Mouse (Mus musculus) ES-E14 (cell line): ENCODE results near the gene Gys2. TPM values are rescaled to one million over a fixed set of nuclear protein-coding genes. Genes with fewer than 3 reads are reported as not detected.

ENCODE experiments used
- DNase-seq: peaks from one replicate; pipeline ENCODE4 v3.0.0-alpha.2; 2013; ENCODE audit warnings: low read depth, low spot score
- H3K27ac ChIP-seq: 2 replicates; pipeline ENCODE4 v1.5.1; 2012; ENCODE audit warnings: low read depth, mild to moderate bottlenecking, low read length, moderate library complexity, mixed read lengths; ENCODE audit not compliant: poor library complexity, insufficient read depth, severe bottlenecking
- H3K36me3 ChIP-seq: 2 replicates; pipeline ENCODE4 v1.6.1; 2012; ENCODE audit warnings: mild to moderate bottlenecking, low read length, moderate library complexity, mixed read lengths; ENCODE audit not compliant: control insufficient read depth, poor library complexity, insufficient read depth, severe bottlenecking
- H3K4me1 ChIP-seq, 2 experiments: fragments of 150-350 bp in 1 of 2; sonication (generic) in 1 of 2; 2 replicates each; pipeline ENCODE4 v1.6.1; 2012; ENCODE audit warnings: low read length in 2 of 2, mild to moderate bottlenecking in 1 of 2, mixed read lengths in 1 of 2; ENCODE audit not compliant: control insufficient read depth in 2 of 2, insufficient read depth in 2 of 2, poor library complexity in 1 of 2
- H3K4me3 ChIP-seq, 2 experiments: fragments of 150-350 bp in 1 of 2; sonication (generic) in 1 of 2; 2 replicates each; pipeline ENCODE4 v1.5.1; 2012; ENCODE audit warnings: low read length in 2 of 2, low read depth in 1 of 2, mild to moderate bottlenecking in 1 of 2, mixed read lengths in 1 of 2; ENCODE audit not compliant: insufficient read depth in 1 of 2, poor library complexity in 1 of 2, severe bottlenecking in 1 of 2
- H3K9ac ChIP-seq: 2 replicates; pipeline ENCODE4 v1.6.1; 2012; ENCODE audit warnings: low read depth, mild to moderate bottlenecking, low read length, mixed read lengths; ENCODE audit not compliant: poor library complexity, insufficient read depth, severe bottlenecking
- H3K9me3 ChIP-seq: fragments of 150-350 bp; sonication (generic); 2 replicates; pipeline ENCODE4 v1.6.1; 2012; ENCODE audit warnings: low read depth, mild to moderate bottlenecking, low read length; ENCODE audit not compliant: control insufficient read depth, insufficient read depth
- CHD2 ChIP-seq: IDR thresholded peaks from 2 replicates; pipeline ENCODE4 v1.6.1; 2014; ENCODE audit warnings: mild to moderate bottlenecking, low read depth, low read length, inconsistent platforms
- HCFC1 ChIP-seq: IDR thresholded peaks from 2 replicates; pipeline ENCODE4 v1.6.1; 2012; ENCODE audit warnings: low read length, inconsistent platforms, borderline replicate concordance; ENCODE audit not compliant: insufficient read depth
- MAFK ChIP-seq: IDR thresholded peaks from 2 replicates; pipeline ENCODE4 v1.6.1; 2014; ENCODE audit warnings: mild to moderate bottlenecking, low read depth, low read length, inconsistent platforms; ENCODE audit not compliant: insufficient read depth
- ZC3H11A ChIP-seq: IDR thresholded peaks from 2 replicates; pipeline ENCODE4 v1.6.1; 2012; ENCODE audit warnings: low read depth, mild to moderate bottlenecking, inconsistent platforms, low read length, borderline replicate concordance
- ZNF384 ChIP-seq: IDR thresholded peaks from 2 replicates; pipeline ENCODE4 v1.6.1; 2012; ENCODE audit warnings: low read depth, low read length, inconsistent platforms
- in situ Hi-C, 2 experiments: fragments of 600-800 bp; cut with MboI; formaldehyde crosslinking; loops; one replicate each; pipeline ENCODE4 v1.15.1; 2025; ENCODE audit warnings: low sequenced_read_pairs in 2 of 2, inconsistent platforms in 1 of 2; ENCODE audit not compliant: unreplicated experiment in 2 of 2
- total RNA-seq: library from RNA; depleted of rRNA; stranded (reverse); fragments of 300-350 nt; gene quantifications from 2 replicates; pipeline ENCODE4 v1.2.3, GENCODE M21; 2012

Gys2 gene
- total RNA-seq, 1 experiment, result not detected

DNA sequence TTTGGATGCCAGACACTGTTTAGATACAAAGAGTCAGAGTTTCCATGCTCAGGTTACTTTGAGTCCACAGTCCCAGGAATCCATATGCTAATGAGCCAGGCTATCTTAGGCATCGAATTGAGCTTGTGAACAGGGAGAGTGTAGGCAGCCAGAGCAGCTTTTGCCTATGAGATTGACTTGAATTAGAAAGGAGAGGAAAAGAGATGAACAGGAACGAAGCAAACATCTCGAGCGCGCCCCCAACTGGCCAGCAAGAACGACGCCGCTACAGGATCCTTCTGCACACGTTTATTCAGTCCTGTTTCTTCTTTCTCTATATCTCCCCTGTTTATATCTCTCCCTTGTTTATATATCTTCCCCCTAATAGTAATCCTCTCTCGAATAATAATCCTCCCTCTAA is 42.0 kb upstream of the Gys2 start:
- in situ Hi-C loops, result loop anchor here in 1 of 2 experiments (10.0 kb wide), 1 partner anchor 140 kb away; no protein-coding TSS in a partner anchor
- TF ChIP-seq ZC3H11A, result no peak
- no peak for TF ChIP-seq MAFK
- no peak for TF ChIP-seq ZNF384
- no peak for TF ChIP-seq HCFC1
- no peak for TF ChIP-seq CHD2
- H3K27ac ChIP-seq, result no peak overlapping the region

DNA sequence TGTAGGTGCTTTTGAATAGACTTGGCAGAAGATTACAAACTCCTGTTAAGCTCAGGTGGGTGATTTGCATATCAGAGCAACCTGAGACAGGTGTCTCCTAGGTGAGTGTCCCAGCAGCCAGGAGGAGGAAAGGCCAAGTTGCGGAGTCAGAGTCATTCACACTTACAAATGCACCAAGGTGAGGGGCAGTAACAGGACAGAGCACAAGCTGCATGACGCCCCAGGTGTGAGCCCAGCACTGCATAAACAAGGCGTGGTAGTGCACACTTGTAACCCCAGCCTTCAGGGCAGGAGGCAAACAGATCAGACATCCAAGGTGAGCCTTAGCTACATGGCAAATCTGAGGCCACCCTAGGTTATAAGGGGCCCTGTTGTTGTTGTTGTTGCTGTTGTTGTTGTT is 40.0 kb upstream of the Gys2 start:
- H3K27ac ChIP-seq, result no peak overlapping the region
- TF ChIP-seq ZNF384, result no peak
- TF ChIP-seq HCFC1, result no peak
- TF ChIP-seq CHD2, result no peak
- no peak for TF ChIP-seq MAFK
- no peak for TF ChIP-seq ZC3H11A
- no peaks in the 10 kb centered on the region for H3K36me3 ChIP-seq
- H3K9me3 ChIP-seq, result no peaks in the 10 kb centered on the region
- H3K4me1 ChIP-seq, result peaks cover 18 to 22% of the 10 kb centered on the region in 2 experiments
- no peak overlapping the region for H3K9ac ChIP-seq
- no peak overlapping the region for H3K4me3 ChIP-seq
- in situ Hi-C loops, result loop anchor here in 1 of 2 experiments (10.0 kb wide), 1 partner anchor 138 kb away; no protein-coding TSS in a partner anchor
- DNase-seq, result no peak

More for the DNA sequence above, 42.0 kb upstream of the Gys2 start:
- no peak for DNase-seq
- no peaks in the 10 kb centered on the region for H3K9me3 ChIP-seq
- H3K4me3 ChIP-seq, result no peak overlapping the region
- H3K9ac ChIP-seq, result no peak overlapping the region
- H3K4me1 ChIP-seq, result peaks cover 16% of the 10 kb centered on the region in 2 experiments
- no peaks in the 10 kb centered on the region for H3K36me3 ChIP-seq

DNA sequence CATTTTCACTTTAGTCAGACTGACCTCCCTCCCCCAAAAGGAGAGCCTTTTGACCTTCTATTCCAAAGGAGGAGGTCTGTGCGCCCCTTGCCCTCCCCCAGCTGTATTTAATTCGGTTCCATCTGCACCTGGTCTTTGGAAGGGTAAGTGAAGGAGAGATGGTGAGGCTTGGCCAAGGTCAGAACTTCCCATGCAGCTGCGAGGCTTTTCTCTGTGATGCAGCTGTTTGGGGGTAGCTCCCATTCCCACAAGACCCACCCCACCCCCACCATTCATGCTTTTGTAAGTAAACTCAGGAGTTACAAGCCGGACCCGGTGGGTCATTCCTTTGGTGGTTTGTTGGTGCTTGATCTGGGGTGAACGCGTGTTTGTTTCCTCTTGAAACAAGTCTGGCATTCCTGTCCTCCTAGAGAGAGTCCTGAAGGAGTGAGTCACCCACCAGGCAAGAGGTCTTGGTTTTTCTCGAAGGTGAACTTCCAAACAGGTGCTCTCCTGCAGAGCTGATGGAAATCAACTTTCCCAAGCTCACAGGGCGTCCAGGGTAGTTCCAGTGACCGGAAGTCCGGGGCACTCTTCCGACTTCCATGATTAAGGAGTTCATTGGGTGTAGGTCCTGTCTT is 38.7 kb upstream of the Gys2 start:
- in situ Hi-C loops, result loop anchor here in 1 of 2 experiments (10.0 kb wide), 1 partner anchor 137 kb away; no protein-coding TSS in a partner anchor
- H3K9ac ChIP-seq, result no peak overlapping the region
- no peaks in the 10 kb centered on the region for H3K36me3 ChIP-seq
- H3K4me3 ChIP-seq, result peak overlapping the region in 1 of 2 experiments; percentile 38; a peak in 2 of 4 replicates
- H3K4me1 ChIP-seq, result peaks cover 18 to 22% of the 10 kb centered on the region in 2 experiments
- peak; percentile 51 for DNase-seq
- H3K27ac ChIP-seq, result no peak overlapping the region
- TF ChIP-seq CHD2, result peak; percentile 38; the same call in 1 of the 2 replicates
- TF ChIP-seq HCFC1, result no peak
- no peak for TF ChIP-seq MAFK
- no peaks in the 10 kb centered on the region for H3K9me3 ChIP-seq

DNA sequence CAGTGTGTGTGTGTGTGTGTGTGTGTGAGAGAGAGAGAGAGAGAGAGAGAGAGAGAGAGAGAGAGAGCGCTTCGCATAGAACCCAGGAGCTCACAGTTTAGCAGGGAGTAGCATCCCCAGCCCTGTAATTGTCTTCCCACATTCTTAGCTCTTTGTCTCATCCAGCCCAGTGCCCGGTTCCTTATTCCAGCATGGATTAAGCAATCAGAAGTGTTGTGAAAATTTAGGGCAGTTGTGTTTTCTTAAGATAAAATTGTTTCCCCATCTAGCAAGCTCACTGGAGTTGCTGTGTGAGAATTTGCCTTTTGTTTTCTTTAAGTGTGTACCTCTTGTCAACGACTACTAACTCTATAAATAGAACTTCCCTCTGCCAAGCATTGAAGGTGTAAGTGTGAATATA is 35.8 kb upstream of the Gys2 start:
- peaks cover 18 to 24% of the 10 kb centered on the region in 2 experiments for H3K4me1 ChIP-seq
- peaks cover 6% of the 10 kb centered on the region; the same call in 1 of the 2 replicates for H3K36me3 ChIP-seq
- H3K9me3 ChIP-seq, result no peaks in the 10 kb centered on the region
- in situ Hi-C loops, result no loop called here
- no peak overlapping the region for H3K27ac ChIP-seq
- H3K4me3 ChIP-seq, result 0 out of 4 replicates have a peak overlapping the region, but pooled peaks of 1 of the 2 experiments have one; percentile 49
- no peak for DNase-seq
- H3K9ac ChIP-seq, result no peak overlapping the region
- TF ChIP-seq HCFC1 (no peak), ZNF384 (no peak), MAFK (no peak)

DNA sequence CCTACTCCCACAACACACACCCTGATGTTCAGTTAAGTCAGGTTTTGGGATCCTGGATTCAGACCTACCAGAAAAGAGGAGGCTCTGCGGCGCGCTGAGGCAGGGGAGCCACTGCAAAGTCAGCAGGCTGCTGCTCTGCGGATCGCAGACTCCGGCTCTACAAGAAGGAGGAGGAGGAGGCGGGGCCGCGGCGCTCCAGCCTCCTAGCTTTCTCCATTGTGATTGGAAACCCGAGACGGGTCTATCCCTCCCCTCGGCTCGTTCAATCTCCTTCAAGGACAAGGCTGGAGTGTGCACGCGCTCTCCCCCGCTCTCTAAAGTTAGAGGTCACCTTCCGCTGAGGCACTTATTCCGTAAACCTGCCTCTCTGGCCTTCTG is 34.9 kb upstream of the Gys2 start, which contains the start of gene Ldhb:
Gene Ldhb (minus strand): TSS at position 173 of the 378 bp plus-strand sequence.
- TF ChIP-seq ZC3H11A (no peak), ZNF384 (no peak), CHD2 (no peak; the same call in 1 of the 2 replicates), MAFK (peak; percentile 32; the same call in 1 of the 2 replicates), HCFC1 (no peak)
- Histone ChIP-seq H3K27ac (peak within 1 kb of the TSS; percentile 3), H3K9me3 (no peaks in the 10 kb centered on the region), H3K9ac (peak within 1 kb of the TSS; percentile 67), H3K36me3 (peaks cover 9% of the 10 kb centered on the region; the same call in 1 of the 2 replicates), H3K4me3 (peak within 1 kb of the TSS; percentile 74 to 90), H3K4me1 (peaks cover 15 to 23% of the 10 kb centered on the region in 2 experiments)
- in situ Hi-C loops, result no loop called here
- peak; percentile 91 for DNase-seq
